Mouse (Mus musculus) adrenal gland, adult 18-20 months (tissue): ENCODE measurements around the gene Rps11. TPM values are rescaled to one million over a fixed set of nuclear protein-coding genes. Genes with fewer than 3 reads are reported as not detected.
"Not testable (repeated sequence)": the region's sequence is repeated elsewhere in the genome, so short reads cannot be mapped to it uniquely, and the experiment has no call there.

ENCODE experiments used
- DNase-seq, 2 experiments: peaks; one replicate each; pipeline ENCODE4 v3.0.0; 2021 to 2022; ENCODE audit warnings: low spot score in 2 of 2
- total RNA-seq, 2 experiments: library from RNA; stranded (reverse); gene quantifications; 1 replicate in 1 of 2; 2 replicates in 1 of 2; pipeline ENCODE4 v1.2.3; 2021

Gene Rps11
- total RNA-seq, 2 experiments from 2014 or later: 1,173 to 1,310 TPM

GRCm38 (mm10) chr7:45154993-45155514 lies 30.8 kb upstream of the Rps11 start:
- peak in 1 of 2 experiments; percentile 54 for DNase-seq

GRCm38 (mm10) chr7:45154096-45154992 lies 30.1 kb upstream of the Rps11 start, which contains the start of the genes Pih1d1 and Aldh16a1:
TSS of gene Pih1d1 (plus strand) at chr7:45154303.
TSS of gene Aldh16a1 (minus strand) at chr7:45154584.
- DNase-seq: peak; percentile 95 to 96

GRCm38 (mm10) chr7:45153586-45153985 lies 29.3 kb upstream of the Rps11 start:
- DNase-seq: no peak

- not testable (repeated sequence) for DNase-seq
Observed at GRCm38 (mm10) chr7:45153052-45153451, 28.8 kb upstream of the Rps11 start.

- no peak for DNase-seq
Observed at GRCm38 (mm10) chr7:45151303-45151702, 27.1 kb upstream of the Rps11 start.

GRCm38 (mm10) chr7:45150321-45150720 lies 26.1 kb upstream of the Rps11 start:
- no peak for DNase-seq

- no peak for DNase-seq
Observed at GRCm38 (mm10) chr7:45149545-45149944, 25.3 kb upstream of the Rps11 start.

- no peak for DNase-seq
Observed at GRCm38 (mm10) chr7:45148534-45149098, 24.4 kb upstream of the Rps11 start.

GRCm38 (mm10) chr7:45147899-45148298 lies 23.7 kb upstream of the Rps11 start:
- DNase-seq: no peak

- no peak for DNase-seq
Observed at GRCm38 (mm10) chr7:45147267-45147666, 23.0 kb upstream of the Rps11 start.

- no peak for DNase-seq
Observed at GRCm38 (mm10) chr7:45145460-45145859, 21.2 kb upstream of the Rps11 start.

- DNase-seq: no peak
Observed at GRCm38 (mm10) chr7:45144368-45145174, 20.3 kb upstream of the Rps11 start.

GRCm38 (mm10) chr7:45141914-45142313 lies 17.7 kb upstream of the Rps11 start:
- DNase-seq: no peak

GRCm38 (mm10) chr7:45141319-45141718 lies 17.1 kb upstream of the Rps11 start:
- DNase-seq: no peak

GRCm38 (mm10) chr7:45139904-45140723 lies 15.9 kb upstream of the Rps11 start:
- DNase-seq: peak in 1 of 2 experiments; percentile 41

- DNase-seq: no peak
Observed at GRCm38 (mm10) chr7:45138403-45138802, 14.2 kb upstream of the Rps11 start.

GRCm38 (mm10) chr7:45137171-45138006 lies 13.2 kb upstream of the Rps11 start:
- no peak for DNase-seq

- peak; percentile 93 to 94 for DNase-seq
Observed at GRCm38 (mm10) chr7:45135993-45136567, 11.8 kb upstream of the Rps11 start, which contains the start of the genes Gm45713 and Flt3l. TSS of gene Gm45713 (minus strand) at chr7:45136231. TSS of gene Flt3l (minus strand) at chr7:45136432.

- no peak for DNase-seq
Observed at GRCm38 (mm10) chr7:45135370-45135769, 11.1 kb upstream of the Rps11 start.
